Mouse (Mus musculus): ENCODE measurements around the gene Lctl. TPM values are rescaled to one million over a fixed set of nuclear protein-coding genes. Genes with fewer than 3 reads are reported as not detected.
"Not testable (repeated sequence)": the region's sequence is repeated elsewhere in the genome, so short reads cannot be mapped to it uniquely, and the experiment has no call there.

Lctl gene
- polyA plus RNA-seq, 1 experiment = not detected

DNA sequence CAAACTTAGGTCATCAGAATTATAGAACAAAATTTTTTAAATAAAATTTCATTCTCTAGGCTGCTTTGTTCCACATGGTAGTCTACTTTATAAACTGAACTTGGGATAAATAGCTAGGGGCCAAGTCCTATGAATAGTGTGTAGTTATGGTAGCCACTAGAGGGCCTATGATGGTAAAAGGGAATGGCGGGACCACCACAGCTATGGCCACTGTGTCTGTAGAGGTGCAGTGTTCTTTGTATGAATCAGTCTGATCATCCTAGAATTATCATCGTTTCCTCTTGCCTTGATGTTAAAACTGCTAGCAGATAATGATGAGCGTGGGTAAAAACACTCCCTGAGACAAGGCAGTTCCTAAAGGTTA lies 61.6 kb downstream of the Lctl start:
- Histone ChIP-seq H3K27me3 (ENCODE audit: control insufficient read depth, insufficient read depth, low read length) (no peaks in the 10 kb centered on the region), H3K4me1 (ENCODE audit: control insufficient read depth, insufficient read depth, insufficient read length) (no peaks in the 10 kb centered on the region), H3K4me3 (ENCODE audit: extremely low read depth, insufficient read depth, insufficient read length) (no peak overlapping the region), H3K36me3 (ENCODE audit: control insufficient read depth, insufficient read depth, low read length) (peaks cover 36% of the 10 kb centered on the region), H3K27ac (ENCODE audit: insufficient read depth, low read length) (no peak overlapping the region)
- 61% methylated on average over 3 of the region's 3 CpGs for WGBS
- no peak for DNase-seq (ENCODE audit: low read depth in 1 of 2, low spot score in 2 of 2)
- TF ChIP-seq CTCF (IDR thresholded peaks at IDR 0.05; ENCODE audit: extremely low read depth, insufficient read depth, insufficient read length, insufficient replicate concordance) = no peak
- no peak for TF ChIP-seq POLR2A (IDR thresholded peaks at IDR 0.05; ENCODE audit: low read depth, low read length)

DNA sequence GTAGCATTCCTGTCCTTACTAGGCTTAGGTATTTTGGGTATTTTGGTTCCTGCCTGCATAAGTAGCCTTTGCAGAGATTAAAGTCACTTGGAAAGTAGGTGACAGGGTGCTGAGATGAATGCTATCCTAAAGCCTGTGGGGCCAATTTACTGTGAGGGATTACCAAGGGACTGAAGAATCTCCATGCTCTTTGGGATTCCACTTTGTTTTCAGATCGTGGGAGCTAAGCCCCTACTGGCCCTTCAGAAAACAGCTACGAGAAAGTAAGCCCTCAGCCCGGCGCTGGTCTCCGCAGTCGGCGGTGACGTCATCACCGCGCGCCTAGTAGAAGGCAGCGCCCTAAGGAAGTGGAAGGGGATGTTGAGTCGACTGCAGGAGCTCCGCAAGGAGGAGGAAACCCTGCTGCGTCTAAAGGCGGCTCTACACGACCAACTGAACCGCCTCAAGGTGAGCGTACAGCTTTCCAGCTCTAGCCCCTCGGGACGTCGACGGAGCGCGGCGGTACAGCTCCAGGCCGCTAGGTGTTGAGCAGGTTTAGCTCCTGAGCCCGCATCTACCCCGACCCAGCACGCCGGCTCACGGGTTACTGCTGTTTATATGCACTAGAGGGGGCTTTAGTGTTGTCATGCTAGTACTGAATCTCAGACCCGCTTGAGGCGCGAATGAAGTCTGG lies 62.2 kb downstream of the Lctl start, which contains the start of gene Snapc5:
Gene Snapc5, plus strand, starts transcription at position 301 of the 673 bp plus-strand sequence.
- H3K27me3 ChIP-seq (ENCODE audit: control insufficient read depth, insufficient read depth, low read length) = no peaks in the 10 kb centered on the region
- no peaks in the 10 kb centered on the region for H3K4me1 ChIP-seq (ENCODE audit: control insufficient read depth, insufficient read depth, insufficient read length)
- DNase-seq (ENCODE audit: low read depth in 1 of 2, low spot score in 2 of 2) = peak; percentile 85 to 89
- TF ChIP-seq POLR2A (IDR thresholded peaks at IDR 0.05; ENCODE audit: low read depth, low read length) (peak; percentile 74), CTCF (IDR thresholded peaks at IDR 0.05; ENCODE audit: extremely low read depth, insufficient read depth, insufficient read length, insufficient replicate concordance) (peak; percentile 23; the same call in 1 of the 2 replicates)
- under 1% methylated on average over 35 of the region's 35 CpGs for WGBS
- peaks cover 36% of the 10 kb centered on the region for H3K36me3 ChIP-seq (ENCODE audit: control insufficient read depth, insufficient read depth, low read length)
- H3K4me3 ChIP-seq (ENCODE audit: extremely low read depth, insufficient read depth, insufficient read length) = peak within 1 kb of the TSS; percentile 87
- H3K27ac ChIP-seq (ENCODE audit: insufficient read depth, low read length) = peak within 1 kb of the TSS; percentile 89

DNA sequence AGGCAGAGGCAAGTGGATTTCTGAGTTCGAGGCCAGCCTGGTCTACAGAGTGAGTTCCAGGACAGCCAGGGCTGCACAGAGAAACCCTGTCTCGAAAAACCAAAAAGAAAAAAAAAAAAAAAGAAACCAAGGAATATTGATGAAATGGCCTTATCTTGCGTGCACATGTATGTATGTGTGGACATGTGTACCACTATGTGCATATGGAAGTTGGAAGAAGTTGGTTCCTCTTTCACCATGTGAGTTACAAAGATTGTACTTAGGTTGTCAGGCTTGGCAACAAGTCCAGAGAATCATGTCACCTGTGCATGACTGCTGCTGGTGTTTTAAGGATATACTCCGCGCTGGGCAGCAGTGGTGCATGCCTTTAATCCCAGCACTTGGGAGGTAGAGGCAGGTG lies 66.3 kb downstream of the Lctl start:
- H3K36me3 ChIP-seq (ENCODE audit: control insufficient read depth, insufficient read depth, low read length) = peaks cover 23% of the 10 kb centered on the region
- DNase-seq (ENCODE audit: low read depth in 1 of 2, low spot score in 2 of 2) = not testable (repeated sequence)

DNA sequence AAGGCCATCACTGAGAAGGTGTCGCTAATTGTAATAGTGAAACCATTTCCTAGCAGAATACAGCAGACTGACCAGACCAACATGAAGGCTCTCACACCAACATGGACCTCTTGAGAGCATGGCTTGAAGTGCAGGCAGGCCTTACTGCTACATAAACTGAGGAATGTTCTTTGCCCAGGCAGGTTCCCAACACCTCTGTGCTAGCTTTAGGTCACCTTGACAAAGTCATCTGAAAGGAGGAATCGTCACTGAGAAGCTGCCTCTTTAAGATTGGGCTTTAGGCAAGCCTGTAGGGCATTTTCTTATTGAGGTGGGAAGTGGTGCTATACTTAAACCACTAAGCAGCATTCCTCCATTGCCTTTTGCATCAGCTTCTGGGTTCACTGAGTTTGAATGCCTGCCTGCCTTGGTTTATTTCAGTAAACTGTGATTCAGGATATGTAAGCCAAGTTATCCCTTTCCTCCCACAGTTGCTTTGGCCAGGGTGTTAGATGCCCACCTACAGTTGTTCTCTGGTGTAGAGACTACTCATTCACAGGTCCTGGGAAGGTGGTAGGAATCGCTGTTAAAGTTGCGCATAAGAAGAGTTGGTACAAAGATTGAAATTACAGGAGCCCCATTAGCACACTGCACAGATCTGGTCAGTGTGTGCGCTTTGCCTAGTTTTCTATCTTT lies 67.4 kb downstream of the Lctl start:
- Histone ChIP-seq H3K36me3 (ENCODE audit: control insufficient read depth, insufficient read depth, low read length) (peaks cover 25% of the 10 kb centered on the region), H3K4me1 (ENCODE audit: control insufficient read depth, insufficient read depth, insufficient read length) (no peaks in the 10 kb centered on the region), H3K4me3 (ENCODE audit: extremely low read depth, insufficient read depth, insufficient read length) (no peak overlapping the region), H3K27me3 (ENCODE audit: control insufficient read depth, insufficient read depth, low read length) (no peaks in the 10 kb centered on the region), H3K27ac (ENCODE audit: insufficient read depth, low read length) (no peak overlapping the region)
- no peak for TF ChIP-seq CTCF (IDR thresholded peaks at IDR 0.05; ENCODE audit: extremely low read depth, insufficient read depth, insufficient read length, insufficient replicate concordance)
- TF ChIP-seq POLR2A (IDR thresholded peaks at IDR 0.05; ENCODE audit: low read depth, low read length) = no peak
- 93% methylated on average over 5 of the region's 5 CpGs for WGBS
- no peak for DNase-seq (ENCODE audit: low read depth in 1 of 2, low spot score in 2 of 2)

More for the DNA sequence above, 66.3 kb downstream of the Lctl start:
- WGBS = 91% methylated on average over 5 of the region's 5 CpGs
- H3K4me1 ChIP-seq (ENCODE audit: control insufficient read depth, insufficient read depth, insufficient read length); H3K27me3 ChIP-seq (ENCODE audit: control insufficient read depth, insufficient read depth, low read length); H3K27ac ChIP-seq (ENCODE audit: insufficient read depth, low read length); H3K4me3 ChIP-seq (ENCODE audit: extremely low read depth, insufficient read depth, insufficient read length): not testable (repeated sequence)

Other genes starting within 250 kb of the Lctl start
- gene Smad6, start 95.1 kb upstream of the Lctl start, polyA plus RNA-seq (2012; rRNA removed) = 6.2 and 9.7 TPM in 2 replicates
- 1.1 and 2.6 TPM in 2 replicates for gene Zwilch, start 56.0 kb downstream of the Lctl start, polyA plus RNA-seq (2012; rRNA removed)
- 396 and 442 TPM in 2 replicates for gene Rpl4, start 56.2 kb downstream of the Lctl start, polyA plus RNA-seq (2012; rRNA removed)
- 4.0 and 5.4 TPM in 2 replicates for gene Snapc5, start 62.1 kb downstream of the Lctl start, polyA plus RNA-seq (2012; rRNA removed)
- not detected in 2 replicates for gene Uchl4, start 118.1 kb downstream of the Lctl start, polyA plus RNA-seq (2012; rRNA removed)
- 35.6 and 38.0 TPM in 2 replicates for gene Map2k1, start 136.5 kb downstream of the Lctl start, polyA plus RNA-seq (2012; rRNA removed)
- 2.4 and 3.3 TPM in 2 replicates for gene Tipin, start 164.4 kb downstream of the Lctl start, polyA plus RNA-seq (2012; rRNA removed)
- gene Dis3l, start 224.1 kb downstream of the Lctl start, polyA plus RNA-seq (2012; rRNA removed) = 4.5 and 5.1 TPM in 2 replicates